Mouse (Mus musculus): ENCODE results near the gene Katnal1.

- TF ChIP-seq POLR2A (IDR thresholded peaks at IDR 0.05; ENCODE audit: control insufficient read depth, extremely low read depth, insufficient read depth, low read length, poor library complexity), result no peak
- TF ChIP-seq CTCF (IDR thresholded peaks at IDR 0.05; ENCODE audit: borderline replicate concordance, control insufficient read depth, extremely low read depth, insufficient read depth, low read length, poor library complexity), result no peak
These were observed 20.9 kb upstream of the Katnal1 start for GRCm38 (mm10) chr5:148950064-148950463.
